Mouse (Mus musculus) stomach, postnatal 0 days (tissue): ENCODE results near the gene Olfr643.

Experiments used
- CTCF ChIP-seq: IDR thresholded peaks from 2 replicates; pipeline ENCODE4 v1.5.1; 2016; ENCODE audit warnings: antibody characterized with exemption, low read depth, mild to moderate bottlenecking, moderate library complexity
- EP300 ChIP-seq: optimal IDR thresholded peaks from 2 replicates; pipeline ENCODE3; 2016; ENCODE audit warnings: antibody characterized with exemption

DNA sequence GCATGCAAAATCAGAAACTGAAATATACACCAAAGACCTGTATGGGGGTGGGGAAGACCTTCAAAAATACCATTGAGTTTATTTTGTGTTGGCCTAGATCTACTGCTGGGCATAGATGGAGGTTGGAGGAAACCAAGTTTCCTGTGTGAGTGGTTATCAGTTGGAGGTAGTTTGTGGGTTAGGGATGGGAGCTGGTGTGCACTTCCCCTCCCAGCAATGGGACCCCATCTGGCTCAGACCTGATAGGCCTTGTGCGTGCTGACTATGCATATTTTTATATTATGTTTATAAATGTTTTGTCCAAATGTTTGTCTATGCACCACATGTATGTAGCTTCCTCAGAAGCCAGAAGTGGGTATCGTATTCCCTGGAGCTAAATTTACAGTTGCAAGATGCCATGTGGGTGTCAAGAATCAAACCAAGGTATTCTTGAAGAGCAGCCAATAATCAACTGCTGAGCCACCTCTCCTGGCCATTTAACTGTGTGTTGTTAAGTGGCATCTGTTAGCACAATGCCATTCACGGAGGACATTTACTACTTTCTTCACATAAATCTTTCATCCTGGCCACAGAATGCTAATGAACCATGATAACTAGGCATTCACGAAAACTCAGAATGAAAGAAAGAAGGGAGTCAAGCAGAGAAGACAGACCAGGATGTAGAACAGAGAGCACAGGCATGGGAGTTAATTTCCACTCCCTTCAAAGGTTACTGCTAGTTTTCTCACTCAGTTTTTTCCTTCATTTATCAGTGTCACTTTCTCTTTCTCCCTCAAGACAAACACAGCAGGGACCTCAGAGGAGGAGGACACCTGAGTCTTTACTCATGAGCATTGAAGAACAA lies 33.1 kb downstream of the Olfr643 start:
- TF ChIP-seq CTCF = no peak
- no peak for TF ChIP-seq EP300
